Mouse (Mus musculus): ENCODE measurements around the gene Cacnb2. TPM values are rescaled to one million over a fixed set of nuclear protein-coding genes. Genes with fewer than 3 reads are reported as not detected.
A peak's percentile ranks its signal among the peaks of the same experiment; 100 is the strongest.

The Cacnb2 gene
- polyA plus RNA-seq, 1 experiment from 2014 or later, result 12.2 TPM

GRCm38 (mm10) chr2:14774857-14775495 lies 172.1 kb downstream of the Cacnb2 start:
- Histone ChIP-seq H3K4me1 (replicated peaks) (0 out of 2 replicates have a peak, but pooled peaks cover 2% of the 10 kb centered on the region), H3K27ac (no peak overlapping the region), H3K4me2 (no peak overlapping the region), H3K9ac (no peak overlapping the region), H3K27me3 (no peaks in the 10 kb centered on the region), H3K36me3 (no peaks in the 10 kb centered on the region), H3K4me3 (no peak overlapping the region), H3K9me3 (replicated peaks) (no peaks in the 10 kb centered on the region)
- WGBS, result 72% methylated on average over 3 of the region's 3 CpGs
- no peak for ATAC-seq (replicated peaks; ENCODE audit: insufficient number of reproducible peaks, insufficient read depth, low FRiP score, low read depth)

DNA sequence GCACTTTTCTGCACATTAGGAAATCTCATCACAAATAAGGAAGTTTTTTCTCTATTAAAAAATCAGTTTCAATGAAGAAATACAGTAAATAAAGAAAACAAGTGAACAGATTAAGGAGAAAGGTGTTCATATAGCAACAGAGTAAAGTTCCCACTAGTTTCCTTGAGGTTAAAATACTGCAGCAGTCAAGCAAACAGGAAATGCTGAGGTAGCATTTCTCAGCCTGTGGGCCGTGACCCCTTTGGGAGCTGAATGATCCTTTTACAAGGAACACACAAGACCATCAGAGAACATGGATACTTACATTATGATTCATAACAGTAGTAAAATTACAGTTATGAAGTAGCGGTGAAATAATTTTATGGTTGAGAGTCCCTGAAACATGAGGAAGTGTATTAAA lies 185.1 kb downstream of the Cacnb2 start:
- H3K27me3 ChIP-seq, result no peaks in the 10 kb centered on the region
- no peak overlapping the region for H3K4me2 ChIP-seq
- no peak for ATAC-seq (replicated peaks; ENCODE audit: insufficient number of reproducible peaks, insufficient read depth, low FRiP score, low read depth)
- no peaks in the 10 kb centered on the region for H3K36me3 ChIP-seq
- no peak overlapping the region for H3K27ac ChIP-seq
- H3K9me3 ChIP-seq (replicated peaks), result no peaks in the 10 kb centered on the region
- WGBS, result 93% methylated on average over 2 of the region's 2 CpGs
- H3K9ac ChIP-seq, result no peak overlapping the region
- no peak overlapping the region for H3K4me3 ChIP-seq
- no peaks in the 10 kb centered on the region; the same call in 1 of the 2 replicates for H3K4me1 ChIP-seq (replicated peaks)

DNA sequence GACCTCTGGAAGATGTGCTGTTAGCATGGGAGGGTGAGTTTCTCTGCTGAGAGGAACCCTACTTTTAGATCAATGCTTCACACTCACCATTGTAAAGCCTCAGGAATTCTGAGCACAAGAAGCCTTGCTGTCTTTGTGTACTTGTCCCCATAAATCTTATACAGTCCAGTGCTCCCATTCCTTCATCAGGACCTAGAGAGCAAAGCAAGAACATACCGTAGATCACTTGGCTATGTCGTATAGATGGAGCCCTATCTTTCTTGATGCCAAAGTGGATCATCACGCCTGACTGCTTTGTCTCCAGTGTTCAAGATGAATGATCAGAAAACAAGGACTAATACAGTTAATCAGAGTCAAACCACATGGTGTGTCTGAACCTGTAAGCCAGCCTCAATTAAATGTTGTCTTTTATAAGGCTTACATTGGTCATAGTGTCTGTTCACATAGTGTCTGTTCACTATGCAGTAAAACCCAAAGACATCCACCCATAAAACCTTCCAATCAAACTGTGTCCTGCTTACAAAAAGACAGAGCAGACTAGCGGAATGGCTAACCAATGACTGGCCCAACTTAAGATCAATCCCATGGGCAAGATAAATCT lies 198.7 kb downstream of the Cacnb2 start:
- H3K4me2 ChIP-seq, result no peak overlapping the region
- H3K9me3 ChIP-seq (replicated peaks), result no peaks in the 10 kb centered on the region
- H3K27ac ChIP-seq, result no peak overlapping the region
- H3K4me1 ChIP-seq (replicated peaks), result 0 out of 2 replicates have a peak, but pooled peaks cover 2% of the 10 kb centered on the region
- H3K36me3 ChIP-seq, result no peaks in the 10 kb centered on the region
- H3K9ac ChIP-seq, result no peak overlapping the region
- no peak for ATAC-seq (replicated peaks; ENCODE audit: insufficient number of reproducible peaks, insufficient read depth, low FRiP score, low read depth)
- H3K27me3 ChIP-seq, result no peaks in the 10 kb centered on the region
- 89% methylated on average over 4 of the region's 4 CpGs for WGBS
- no peak overlapping the region for H3K4me3 ChIP-seq

GRCm38 (mm10) chr2:14807650-14808347 lies 204.9 kb downstream of the Cacnb2 start:
- H3K27me3 ChIP-seq, result no peaks in the 10 kb centered on the region
- no peak overlapping the region for H3K9ac ChIP-seq
- H3K4me2 ChIP-seq, result no peak overlapping the region
- no peak overlapping the region for H3K4me3 ChIP-seq
- 61% methylated on average over 6 of the region's 6 CpGs for WGBS
- no peaks in the 10 kb centered on the region for H3K9me3 ChIP-seq (replicated peaks)
- ATAC-seq (replicated peaks; ENCODE audit: insufficient number of reproducible peaks, insufficient read depth, low FRiP score, low read depth), result no peak
- 0 out of 2 replicates have a peak, but pooled peaks cover 2% of the 10 kb centered on the region for H3K4me1 ChIP-seq (replicated peaks)
- H3K36me3 ChIP-seq, result no peaks in the 10 kb centered on the region
- H3K27ac ChIP-seq, result no peak overlapping the region

- no peak for ATAC-seq (replicated peaks; ENCODE audit: insufficient number of reproducible peaks, insufficient read depth, low FRiP score, low read depth)
- Histone ChIP-seq H3K36me3 (no peaks in the 10 kb centered on the region), H3K4me3 (no peak overlapping the region), H3K9ac (no peak overlapping the region), H3K4me2 (no peak overlapping the region), H3K9me3 (replicated peaks) (no peaks in the 10 kb centered on the region), H3K4me1 (replicated peaks) (0 out of 2 replicates have a peak, but pooled peaks cover 2% of the 10 kb centered on the region), H3K27ac (no peak overlapping the region), H3K27me3 (no peaks in the 10 kb centered on the region)
Observed at GRCm38 (mm10) chr2:14814977-14815376, 212.1 kb downstream of the Cacnb2 start.

GRCm38 (mm10) chr2:14818651-14819050 lies 215.8 kb downstream of the Cacnb2 start:
- Histone ChIP-seq H3K9me3 (replicated peaks) (no peaks in the 10 kb centered on the region), H3K36me3 (no peaks in the 10 kb centered on the region), H3K27me3 (no peaks in the 10 kb centered on the region), H3K4me3 (no peak overlapping the region), H3K27ac (no peak overlapping the region), H3K4me1 (replicated peaks) (peaks cover 12% of the 10 kb centered on the region), H3K9ac (no peak overlapping the region), H3K4me2 (no peak overlapping the region)
- ATAC-seq (replicated peaks; ENCODE audit: insufficient number of reproducible peaks, insufficient read depth, low FRiP score, low read depth), result no peak
- WGBS, result 54% methylated on average over 1 of the region's 1 CpGs

DNA sequence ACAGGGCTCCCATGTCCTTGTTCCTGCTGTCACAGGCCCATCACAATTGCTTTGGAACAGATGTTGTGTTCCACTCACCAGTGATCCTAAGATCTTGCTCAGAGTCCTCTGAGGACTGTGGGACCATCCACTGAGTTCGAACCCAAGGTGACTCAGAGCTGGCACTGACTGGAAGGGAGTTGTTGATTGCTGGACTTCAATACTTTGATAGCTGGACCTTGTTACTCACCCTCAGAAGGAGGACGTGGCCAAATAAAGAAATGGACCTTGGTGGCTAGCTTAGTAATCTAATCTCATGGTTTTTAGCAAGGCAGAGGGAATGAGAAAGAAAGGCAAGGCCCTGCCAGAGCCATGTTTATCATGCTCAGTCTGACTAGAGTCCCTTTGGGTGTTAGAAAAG lies 218.1 kb downstream of the Cacnb2 start:
- H3K27me3 ChIP-seq, result no peaks in the 10 kb centered on the region
- no peaks in the 10 kb centered on the region for H3K36me3 ChIP-seq
- peaks cover 17% of the 10 kb centered on the region for H3K4me1 ChIP-seq (replicated peaks)
- H3K9me3 ChIP-seq (replicated peaks), result no peaks in the 10 kb centered on the region
- peak overlapping the region; percentile 35 for H3K27ac ChIP-seq
- ATAC-seq (replicated peaks; ENCODE audit: insufficient number of reproducible peaks, insufficient read depth, low FRiP score, low read depth), result no peak
- WGBS, result 37% methylated on average over 2 of the region's 2 CpGs
- no peak overlapping the region for H3K4me3 ChIP-seq
- H3K9ac ChIP-seq, result no peak overlapping the region
- no peak overlapping the region for H3K4me2 ChIP-seq

DNA sequence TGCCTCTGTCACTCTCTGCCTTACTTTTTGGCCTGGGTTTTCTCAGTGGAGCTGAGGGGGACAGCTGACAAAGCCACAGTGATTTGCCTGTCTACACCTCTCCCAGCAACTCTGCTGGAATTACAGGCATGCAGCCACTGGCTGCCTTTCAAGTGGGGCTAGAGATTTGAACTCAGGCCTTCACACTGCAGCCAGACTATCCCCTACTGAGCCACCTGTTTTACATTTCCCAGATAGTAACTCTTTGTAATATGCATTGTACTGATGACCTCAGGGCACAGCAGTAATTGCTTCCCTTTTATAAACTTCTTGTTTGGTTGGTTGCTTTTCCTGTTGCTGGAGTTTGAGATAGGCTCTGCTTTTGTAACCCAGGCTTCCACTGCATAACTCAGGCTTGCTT lies 220.2 kb downstream of the Cacnb2 start:
- Histone ChIP-seq H3K27me3 (no peaks in the 10 kb centered on the region), H3K27ac (peak overlapping the region; percentile 92), H3K4me1 (replicated peaks) (peaks cover 17% of the 10 kb centered on the region), H3K36me3 (no peaks in the 10 kb centered on the region), H3K4me2 (no peak overlapping the region), H3K9me3 (replicated peaks) (no peaks in the 10 kb centered on the region), H3K4me3 (no peak overlapping the region), H3K9ac (no peak overlapping the region)
- peak; percentile 87 for ATAC-seq (replicated peaks; ENCODE audit: insufficient number of reproducible peaks, insufficient read depth, low FRiP score, low read depth)

- Histone ChIP-seq H3K4me3 (peak overlapping the region; percentile 49), H3K4me2 (peak overlapping the region; percentile 60), H3K4me1 (replicated peaks) (peaks cover 25% of the 10 kb centered on the region), H3K9ac (peak overlapping the region; percentile 58), H3K27ac (peak overlapping the region; percentile 92), H3K9me3 (replicated peaks) (no peaks in the 10 kb centered on the region), H3K36me3 (no peaks in the 10 kb centered on the region), H3K27me3 (no peaks in the 10 kb centered on the region)
- WGBS, result 17% methylated on average over 11 of the region's 11 CpGs
- peak; percentile 80 for ATAC-seq (replicated peaks; ENCODE audit: insufficient number of reproducible peaks, insufficient read depth, low FRiP score, low read depth)
Observed at GRCm38 (mm10) chr2:14823816-14824348, 221.0 kb downstream of the Cacnb2 start.

DNA sequence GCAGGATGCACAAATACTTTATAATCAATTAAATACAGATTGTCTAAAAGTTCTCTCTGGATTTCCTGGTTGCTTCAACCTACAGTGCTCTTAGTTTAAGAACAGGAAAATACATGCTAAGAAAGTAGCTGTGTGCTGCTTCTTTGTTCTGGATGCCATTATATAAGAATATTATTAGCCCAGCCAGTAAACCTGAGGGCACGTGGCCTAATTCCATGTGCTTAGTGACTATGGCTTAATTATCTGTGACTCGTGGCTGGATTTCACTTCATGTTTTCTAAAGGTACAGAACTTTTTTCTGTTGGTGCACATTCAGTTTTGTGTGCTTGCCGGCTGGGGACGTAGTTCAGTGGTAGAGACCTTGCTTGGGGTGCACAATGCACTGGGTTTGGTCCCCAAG lies 222.3 kb downstream of the Cacnb2 start:
- Histone ChIP-seq H3K27me3 (no peaks in the 10 kb centered on the region), H3K27ac (peak overlapping the region; percentile 41), H3K4me2 (peak overlapping the region; percentile 46), H3K36me3 (no peaks in the 10 kb centered on the region), H3K4me3 (peak overlapping the region; percentile 27), H3K9me3 (replicated peaks) (no peaks in the 10 kb centered on the region), H3K4me1 (replicated peaks) (peaks cover 32% of the 10 kb centered on the region), H3K9ac (no peak overlapping the region)
- no peak for ATAC-seq (replicated peaks; ENCODE audit: insufficient number of reproducible peaks, insufficient read depth, low FRiP score, low read depth)
- 67% methylated on average over 4 of the region's 4 CpGs for WGBS

DNA sequence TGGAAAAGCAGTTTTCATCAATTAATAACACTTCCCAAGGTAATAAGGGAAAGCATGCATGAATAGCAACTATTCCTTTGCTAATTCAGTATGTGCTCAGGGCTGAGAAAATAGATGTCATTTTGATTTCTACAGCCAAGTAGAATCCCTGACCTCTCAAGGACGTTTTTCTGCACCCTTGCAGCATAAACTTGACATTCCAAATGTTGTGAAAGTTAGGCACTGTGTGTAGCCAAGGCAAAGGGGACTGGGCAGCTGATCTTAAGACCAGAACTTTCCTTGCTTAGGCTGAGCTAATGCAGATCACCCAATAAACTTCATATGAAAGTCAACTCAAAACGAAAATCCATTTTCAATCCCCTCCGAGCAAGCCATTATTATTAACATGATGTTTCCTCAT lies 226.6 kb downstream of the Cacnb2 start:
- Histone ChIP-seq H3K27ac (peak overlapping the region; percentile 27; the same call in 1 of the 2 replicates), H3K4me2 (no peak overlapping the region), H3K9me3 (replicated peaks) (no peaks in the 10 kb centered on the region), H3K4me1 (replicated peaks) (peaks cover 26% of the 10 kb centered on the region), H3K36me3 (no peaks in the 10 kb centered on the region), H3K27me3 (no peaks in the 10 kb centered on the region), H3K9ac (no peak overlapping the region), H3K4me3 (no peak overlapping the region)
- 56% methylated on average over 3 of the region's 3 CpGs for WGBS
- ATAC-seq (replicated peaks; ENCODE audit: insufficient number of reproducible peaks, insufficient read depth, low FRiP score, low read depth), result no peak

Measured in heart, embryonic 15.5 days (tissue).